Mouse (Mus musculus) forebrain, postnatal 0 days (tissue): ENCODE results near the gene Fhad1. TPM values are rescaled to one million over a fixed set of nuclear protein-coding genes. Genes with fewer than 3 reads are reported as not detected.

ENCODE experiments used
- ATAC-seq: fragments of 200-750 bp; cut with Nextera tagmentation; 2 replicates; pipeline ENCODE4 v1.8.0; 2017; ENCODE audit warnings: mild to moderate bottlenecking, moderate library complexity
- DNase-seq: peaks from one replicate; pipeline ENCODE4 v3.0.0-alpha.2; 2015
- H3K27ac ChIP-seq: fragments of 300-500 bp; sonication (generic); 2 replicates; pipeline ENCODE4 v1.5.1; 2014; ENCODE audit warnings: low read depth, mild to moderate bottlenecking, antibody characterized with exemption, low read length, moderate library complexity, mixed read lengths
- H3K27me3 ChIP-seq: fragments of 300-500 bp; sonication (generic); 2 replicates; pipeline ENCODE4 v1.6.1; 2014; ENCODE audit warnings: mild to moderate bottlenecking, low read length, mixed read lengths; ENCODE audit not compliant: insufficient read depth
- H3K36me3 ChIP-seq: fragments of 300-500 bp; sonication (generic); 2 replicates; pipeline ENCODE4 v1.6.1; 2014; ENCODE audit warnings: mild to moderate bottlenecking, moderate library complexity; ENCODE audit not compliant: insufficient read depth
- H3K4me1 ChIP-seq: fragments of 300-500 bp; sonication (generic); 2 replicates; pipeline ENCODE4 v1.6.1; 2014; ENCODE audit warnings: antibody characterized with exemption; ENCODE audit not compliant: insufficient read depth
- H3K4me2 ChIP-seq: fragments of 300-500 bp; sonication (generic); 2 replicates; pipeline ENCODE4 v1.6.1; 2014; ENCODE audit warnings: low read depth, mild to moderate bottlenecking, moderate library complexity
- H3K4me3 ChIP-seq: fragments of 300-500 bp; sonication (generic); 2 replicates; pipeline ENCODE4 v1.5.1; 2014; ENCODE audit warnings: low read depth, low read length, mixed read lengths
- H3K9ac ChIP-seq: fragments of 300-500 bp; sonication (generic); 2 replicates; pipeline ENCODE4 v1.6.1; 2014; ENCODE audit warnings: mild to moderate bottlenecking
- H3K9me3 ChIP-seq: fragments of 300-500 bp; sonication (generic); 2 replicates; pipeline ENCODE4 v1.6.1; 2016; ENCODE audit warnings: low read length
- CTCF ChIP-seq: sonication (generic); IDR thresholded peaks from 2 replicates; pipeline ENCODE4 v1.5.1; 2016; ENCODE audit warnings: antibody characterized with exemption, control low read depth, low read depth
- WGBS: fragments of 180-500 bp; shearing (Covaris S2); extraction: QIAGEN DNeasy Blood & Tissue Kit; methylation state at CpG from one replicate; pipeline ENCODE4 v1.1.7; 2014; 5-methylcytosine and 5-hydroxymethylcytosine counted together
- polyA plus RNA-seq: library from polyadenylated mRNA; unstranded; fragments of >200 nt; fragmentation: Nextera tagmentation; extraction: Ambion mirVana; gene quantifications from 2 replicates; pipeline ENCODE4 v1.2.1, GENCODE M21; 2015
- total RNA-seq: library from RNA; depleted of rRNA; stranded (reverse); fragments of >200 nt; gene quantifications from 2 replicates; pipeline ENCODE4 v1.2.3, GENCODE M21; 2014

The Fhad1 gene
- total and polyA plus RNA-seq, 2 experiments from 2014 or later, result 3.9 to 4.6 TPM

GRCm38 (mm10) chr4:141976163-141976562 is 38.7 kb downstream of the Fhad1 start:
- Histone ChIP-seq H3K27me3 (no peaks in the 10 kb centered on the region), H3K4me2 (no peak overlapping the region), H3K9ac (no peak overlapping the region), H3K4me1 (no peaks in the 10 kb centered on the region), H3K4me3 (no peak overlapping the region), H3K9me3 (no peaks in the 10 kb centered on the region), H3K36me3 (no peaks in the 10 kb centered on the region), H3K27ac (no peak overlapping the region)
- TF ChIP-seq CTCF, result peak; percentile 84
- DNase-seq, result peak; percentile 76
- WGBS, result 55% methylated on average over 4 of the region's 4 CpGs
- no peak; the same call in 1 of the 2 replicates for ATAC-seq

GRCm38 (mm10) chr4:141964575-141964974 is 50.3 kb downstream of the Fhad1 start:
- 26% methylated on average over 6 of the region's 6 CpGs for WGBS
- DNase-seq, result peak; percentile 43
- peak; percentile 61; the same call in 1 of the 2 replicates for ATAC-seq

GRCm38 (mm10) chr4:141963907-141964306 is 51.0 kb downstream of the Fhad1 start:
- Histone ChIP-seq H3K4me3 (no peak overlapping the region), H3K4me2 (no peak overlapping the region), H3K4me1 (no peaks in the 10 kb centered on the region), H3K9me3 (no peaks in the 10 kb centered on the region), H3K27me3 (no peaks in the 10 kb centered on the region), H3K36me3 (no peaks in the 10 kb centered on the region), H3K9ac (no peak overlapping the region), H3K27ac (no peak overlapping the region)
- no peak for TF ChIP-seq CTCF
- no peak for ATAC-seq
- DNase-seq, result no peak
- 83% methylated on average over 3 of the region's 3 CpGs for WGBS

More at GRCm38 (mm10) chr4:141964575-141964974, 50.3 kb downstream of the Fhad1 start:
- TF ChIP-seq CTCF, result no peak
- no peak overlapping the region for H3K9ac ChIP-seq
- H3K36me3 ChIP-seq, result no peaks in the 10 kb centered on the region
- no peak overlapping the region for H3K4me3 ChIP-seq
- H3K4me2 ChIP-seq, result no peak overlapping the region
- no peaks in the 10 kb centered on the region for H3K27me3 ChIP-seq
- no peak overlapping the region for H3K27ac ChIP-seq
- H3K4me1 ChIP-seq, result no peaks in the 10 kb centered on the region
- no peaks in the 10 kb centered on the region for H3K9me3 ChIP-seq

- peak; percentile 65 for TF ChIP-seq CTCF
- ATAC-seq (no peak; the same call in 1 of the 2 replicates), DNase-seq (no peak)
- H3K27ac ChIP-seq, result no peak overlapping the region
- no peak overlapping the region for H3K4me3 ChIP-seq
- H3K9me3 ChIP-seq, result no peaks in the 10 kb centered on the region
- H3K4me1 ChIP-seq, result 0 out of 2 replicates have a peak, but pooled peaks cover under 1% of the 10 kb centered on the region
- WGBS, result 11% methylated on average over 23 of the region's 23 CpGs
- H3K27me3 ChIP-seq, result no peaks in the 10 kb centered on the region
- H3K9ac ChIP-seq, result no peak overlapping the region
- no peak overlapping the region for H3K4me2 ChIP-seq
- H3K36me3 ChIP-seq, result no peaks in the 10 kb centered on the region
Observed at GRCm38 (mm10) chr4:141962811-141963685, 51.8 kb downstream of the Fhad1 start.

- DNase-seq (no peak), ATAC-seq (no peak)
- no peaks in the 10 kb centered on the region for H3K27me3 ChIP-seq
- 0 out of 2 replicates have a peak, but pooled peaks cover 4% of the 10 kb centered on the region for H3K4me1 ChIP-seq
- WGBS, result 86% methylated on average over 8 of the region's 8 CpGs
- H3K9me3 ChIP-seq, result no peaks in the 10 kb centered on the region
- H3K4me3 ChIP-seq, result no peak overlapping the region
- H3K36me3 ChIP-seq, result no peaks in the 10 kb centered on the region
- H3K4me2 ChIP-seq, result no peak overlapping the region
- no peak for TF ChIP-seq CTCF
- H3K9ac ChIP-seq, result no peak overlapping the region
- no peak overlapping the region for H3K27ac ChIP-seq
Observed at GRCm38 (mm10) chr4:141960037-141960436, 54.8 kb downstream of the Fhad1 start.

GRCm38 (mm10) chr4:141959615-141960014 is 55.3 kb downstream of the Fhad1 start:
- TF ChIP-seq CTCF, result no peak
- H3K9ac ChIP-seq, result no peak overlapping the region
- H3K4me1 ChIP-seq, result 0 out of 2 replicates have a peak, but pooled peaks cover 4% of the 10 kb centered on the region
- H3K36me3 ChIP-seq, result no peaks in the 10 kb centered on the region
- no peaks in the 10 kb centered on the region for H3K27me3 ChIP-seq
- 60% methylated on average over 4 of the region's 4 CpGs for WGBS
- H3K9me3 ChIP-seq, result no peaks in the 10 kb centered on the region
- H3K4me3 ChIP-seq, result no peak overlapping the region
- no peak for DNase-seq
- no peak overlapping the region for H3K27ac ChIP-seq
- ATAC-seq, result no peak
- H3K4me2 ChIP-seq, result no peak overlapping the region

GRCm38 (mm10) chr4:141958614-141959375 is 56.1 kb downstream of the Fhad1 start:
- ATAC-seq, result peak; percentile 26
- no peak for TF ChIP-seq CTCF
- 58% methylated on average over 7 of the region's 7 CpGs for WGBS
- H3K36me3 ChIP-seq, result no peaks in the 10 kb centered on the region
- H3K27me3 ChIP-seq, result no peaks in the 10 kb centered on the region
- no peak overlapping the region for H3K27ac ChIP-seq
- 0 out of 2 replicates have a peak, but pooled peaks cover 4% of the 10 kb centered on the region for H3K4me1 ChIP-seq
- H3K9me3 ChIP-seq, result no peaks in the 10 kb centered on the region
- H3K4me2 ChIP-seq, result no peak overlapping the region
- no peak for DNase-seq
- H3K4me3 ChIP-seq, result no peak overlapping the region
- H3K9ac ChIP-seq, result no peak overlapping the region
